Mouse (Mus musculus) adrenal gland, adult 18-20 months (tissue): ENCODE measurements around the gene Sez6. TPM values are rescaled to one million over a fixed set of nuclear protein-coding genes. Genes with fewer than 3 reads are reported as not detected.

Experiments
- DNase-seq, 2 experiments: peaks; one replicate each; pipeline ENCODE4 v3.0.0; 2021 to 2022; ENCODE audit warnings: low spot score in 2 of 2
- total RNA-seq, 2 experiments: library from RNA; stranded (reverse); gene quantifications; 1 replicate in 1 of 2; 2 replicates in 1 of 2; pipeline ENCODE4 v1.2.3; 2021

Sez6 gene
- total RNA-seq, 2 experiments from 2014 or later, result 2.1 to 2.4 TPM

GRCm38 (mm10) chr11:77937649-77938410 lies 7.2 kb downstream of the Sez6 start:
- DNase-seq, result no peak

DNA sequence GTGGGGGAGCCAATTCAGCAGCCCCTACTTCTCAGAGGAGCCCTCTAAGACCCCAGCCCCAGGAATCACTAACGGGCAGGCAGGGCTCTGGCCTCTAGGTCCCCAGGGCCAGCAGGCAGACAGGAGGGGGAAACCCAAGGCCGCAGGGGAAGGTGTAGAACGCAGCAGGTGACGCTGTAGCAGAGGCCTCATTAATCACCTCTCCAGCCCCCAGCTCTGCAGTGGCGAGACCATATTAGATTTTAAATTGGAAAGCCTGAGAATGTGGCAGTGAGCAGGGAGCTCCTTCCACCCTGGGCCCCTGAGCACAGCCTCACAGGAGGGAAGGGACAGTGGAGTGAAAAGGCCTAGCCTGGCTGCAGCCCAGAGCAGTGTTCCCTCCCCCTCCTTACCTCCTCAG lies 11.6 kb downstream of the Sez6 start:
- DNase-seq, result no peak

- DNase-seq, result no peak
Measured at GRCm38 (mm10) chr11:77947860-77948259, 17.3 kb downstream of the Sez6 start.

- DNase-seq, result no peak
Measured at GRCm38 (mm10) chr11:77950125-77950685, 19.6 kb downstream of the Sez6 start.

GRCm38 (mm10) chr11:77950797-77951228 lies 20.2 kb downstream of the Sez6 start:
- no peak for DNase-seq

- no peak for DNase-seq
Measured at GRCm38 (mm10) chr11:77953671-77954070, 23.1 kb downstream of the Sez6 start.

DNA sequence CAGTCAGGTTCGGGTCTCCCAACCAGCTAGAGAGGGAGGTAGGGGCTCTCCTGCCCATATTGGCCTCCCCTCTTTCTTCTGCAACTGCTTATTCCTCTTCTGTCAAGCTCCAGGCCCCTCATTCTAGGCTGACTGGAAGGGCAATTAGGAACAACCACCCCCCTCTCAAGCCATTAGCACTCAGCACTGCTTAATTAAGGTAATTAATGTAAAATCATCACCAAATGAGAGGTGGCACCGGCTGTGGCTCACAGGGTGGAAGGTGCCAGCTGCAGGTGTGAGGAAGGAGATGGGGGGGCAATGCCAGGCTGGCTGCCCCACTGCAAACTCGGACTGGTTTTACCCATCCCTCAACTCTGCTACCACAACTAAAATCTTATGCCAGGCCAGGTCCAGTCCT lies 25.8 kb downstream of the Sez6 start:
- DNase-seq, result no peak

DNA sequence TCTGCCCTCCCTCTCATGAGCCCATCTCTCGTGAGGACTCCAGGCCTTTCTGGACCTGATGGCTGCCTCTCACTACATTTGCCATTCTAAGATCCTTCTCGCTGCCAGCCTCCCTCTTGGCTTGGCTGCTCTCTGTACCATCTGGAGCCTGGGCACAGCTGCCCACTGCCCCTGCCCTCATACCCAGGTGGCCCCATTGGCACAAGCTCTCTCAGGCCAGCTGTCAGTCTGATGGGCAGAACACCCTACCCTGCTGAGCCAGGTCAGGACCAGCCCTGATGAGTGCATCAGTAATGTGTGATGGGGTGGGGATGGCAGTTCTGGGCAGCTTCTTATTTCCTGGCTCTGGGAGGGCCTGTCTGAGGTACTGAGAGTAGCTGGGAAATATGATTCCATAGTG lies 27.7 kb downstream of the Sez6 start:
- no peak for DNase-seq

DNA sequence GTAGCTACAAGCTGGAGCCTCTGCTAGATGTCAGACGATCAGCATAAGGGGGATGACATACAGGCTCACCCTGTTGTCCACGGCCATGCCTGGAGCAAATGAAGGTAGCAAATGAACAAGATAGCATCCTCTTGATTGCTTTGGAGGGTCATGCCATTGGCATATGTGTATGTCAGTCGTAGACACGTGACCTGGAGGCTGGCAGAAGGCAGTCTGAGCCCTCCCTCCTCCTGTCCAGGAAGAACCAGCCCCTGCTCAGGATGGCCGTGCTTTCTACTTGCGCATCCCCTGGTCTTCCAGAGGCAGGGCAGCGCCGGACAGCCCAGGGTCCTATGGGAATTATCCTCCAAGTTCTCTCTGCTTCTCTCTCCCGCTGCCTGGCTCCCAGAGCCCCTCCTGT lies 28.3 kb downstream of the Sez6 start:
- no peak for DNase-seq

GRCm38 (mm10) chr11:77960199-77960598 lies 29.6 kb downstream of the Sez6 start:
- DNase-seq, result no peak

DNA sequence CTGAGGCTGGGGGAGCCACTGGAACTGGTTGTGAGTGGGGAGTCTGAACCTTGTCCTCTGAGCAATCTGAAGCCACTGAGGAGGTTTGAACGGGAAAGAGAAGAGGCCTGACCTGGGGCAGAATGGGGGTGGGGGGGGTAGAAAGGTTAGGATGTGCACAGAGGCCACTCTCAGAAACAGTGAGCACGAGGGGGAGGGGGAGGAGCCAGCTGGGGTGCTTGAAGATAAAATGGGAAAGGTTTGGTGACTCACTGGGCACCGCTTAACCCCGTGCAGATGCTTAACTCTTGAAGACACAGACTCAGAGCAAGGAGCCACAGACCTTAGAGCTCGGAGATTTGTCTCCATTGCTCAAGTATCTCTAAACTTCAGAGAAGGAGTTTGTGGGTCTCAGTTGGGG lies 30.3 kb downstream of the Sez6 start:
- DNase-seq, result no peak

DNA sequence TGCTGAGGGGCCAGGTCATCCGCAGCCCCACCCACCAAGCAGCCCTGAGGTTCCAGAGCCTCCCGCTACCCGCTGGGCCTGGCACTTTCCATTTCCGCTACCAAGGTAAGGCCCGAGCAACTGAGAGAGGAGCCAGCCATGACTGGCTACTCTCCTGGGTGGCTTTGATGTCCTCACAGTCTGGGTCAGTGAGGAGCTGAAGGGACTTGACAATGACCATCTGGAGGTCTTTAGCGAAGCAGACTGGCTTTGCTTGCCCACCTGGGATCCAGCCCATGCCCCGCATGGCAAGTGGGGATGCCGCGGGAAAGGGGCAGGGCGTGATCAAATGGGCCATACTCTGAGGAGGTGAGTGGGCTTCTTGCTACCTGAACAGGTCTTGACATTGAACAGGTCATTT lies 32.3 kb downstream of the Sez6 start:
- no peak for DNase-seq

- no peak for DNase-seq
Measured at GRCm38 (mm10) chr11:77964415-77965095, 34.0 kb downstream of the Sez6 start.

GRCm38 (mm10) chr11:77965101-77966036 lies 34.8 kb downstream of the Sez6 start:
- no peak for DNase-seq

- no peak for DNase-seq
Measured at GRCm38 (mm10) chr11:77966037-77966391, 35.4 kb downstream of the Sez6 start.

- DNase-seq, result peak; percentile 69 to 77
Measured at GRCm38 (mm10) chr11:77967114-77967513, 36.5 kb downstream of the Sez6 start.

GRCm38 (mm10) chr11:77968786-77969185 lies 38.2 kb downstream of the Sez6 start:
- no peak for DNase-seq

DNA sequence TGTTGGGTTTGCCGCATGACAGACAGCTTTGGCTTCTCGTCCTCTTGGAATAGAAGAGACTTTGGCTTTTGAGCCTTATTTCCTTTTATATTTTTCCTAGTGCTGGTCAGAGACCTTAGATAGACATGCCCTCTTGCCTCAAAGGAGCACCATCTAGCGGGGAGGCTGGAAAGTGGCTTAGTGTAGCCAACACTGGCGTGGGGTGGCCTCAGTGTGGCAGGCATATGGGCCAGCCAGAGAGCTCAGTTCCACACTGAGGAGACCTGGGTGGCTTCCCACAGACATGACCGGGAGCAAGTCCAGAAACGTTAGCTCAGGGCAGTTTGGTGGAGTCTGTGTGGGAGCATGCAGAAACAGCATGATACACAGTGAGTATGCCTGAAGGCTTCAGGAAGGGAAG lies 40.1 kb downstream of the Sez6 start:
- no peak for DNase-seq

DNA sequence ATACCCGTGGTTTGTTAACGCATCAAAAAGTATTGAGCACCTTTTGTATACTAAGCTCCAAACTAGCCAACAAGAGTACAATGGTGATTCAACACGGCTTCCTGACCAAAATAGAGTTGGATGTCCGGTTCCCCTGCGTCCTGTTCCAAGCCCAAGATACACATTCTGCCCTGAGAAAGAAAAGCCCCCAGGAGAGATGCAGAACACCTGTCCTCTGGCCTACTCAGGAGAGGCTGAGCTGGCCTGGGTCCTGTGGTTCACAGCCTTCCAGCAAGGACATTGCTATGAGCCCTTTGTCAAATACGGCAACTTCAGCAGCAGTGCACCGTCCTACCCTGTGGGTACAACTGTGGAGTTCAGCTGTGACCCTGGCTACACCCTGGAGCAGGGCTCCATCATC lies 42.9 kb downstream of the Sez6 start:
- no peak for DNase-seq

GRCm38 (mm10) chr11:77974325-77974724 lies 43.7 kb downstream of the Sez6 start:
- DNase-seq, result no peak

DNA sequence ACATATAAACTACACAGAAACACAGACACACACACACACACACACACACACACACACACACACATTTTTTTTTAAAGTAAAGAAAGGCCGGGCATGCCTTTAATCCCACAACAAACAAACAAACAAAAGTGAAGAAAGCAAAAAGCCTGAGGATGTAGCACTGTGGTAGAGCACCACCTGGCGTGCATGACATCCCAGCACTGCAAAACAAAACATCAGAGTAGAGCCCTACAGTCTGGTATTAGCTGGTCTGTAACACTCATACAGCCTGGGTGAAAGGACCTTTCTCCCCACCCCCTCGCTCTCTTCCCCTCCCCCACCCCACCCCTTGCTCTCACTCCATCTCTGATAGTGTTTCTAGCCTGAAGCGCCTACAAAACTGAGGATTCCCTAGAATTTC lies 45.3 kb downstream of the Sez6 start:
- DNase-seq, result no peak
